Mouse (Mus musculus) kidney, adult 2 months (tissue): ENCODE measurements around the gene Adamts2.

Experiments used
- CTCF ChIP-seq: fragments of 200-500 bp; conservative IDR thresholded peaks from 2 replicates; pipeline ENCODE4 v1.5.1; 2011; ENCODE audit warnings: low read depth, mild to moderate bottlenecking, control low read depth, low read length, moderate library complexity, mixed read lengths; ENCODE audit not compliant: insufficient read depth, insufficient read length
- POLR2A ChIP-seq: fragments of 200-500 bp; IDR thresholded peaks from one replicate; pipeline ENCODE4 v1.6.1; 2011; ENCODE audit warnings: low read depth, low read length, control low read depth

DNA sequence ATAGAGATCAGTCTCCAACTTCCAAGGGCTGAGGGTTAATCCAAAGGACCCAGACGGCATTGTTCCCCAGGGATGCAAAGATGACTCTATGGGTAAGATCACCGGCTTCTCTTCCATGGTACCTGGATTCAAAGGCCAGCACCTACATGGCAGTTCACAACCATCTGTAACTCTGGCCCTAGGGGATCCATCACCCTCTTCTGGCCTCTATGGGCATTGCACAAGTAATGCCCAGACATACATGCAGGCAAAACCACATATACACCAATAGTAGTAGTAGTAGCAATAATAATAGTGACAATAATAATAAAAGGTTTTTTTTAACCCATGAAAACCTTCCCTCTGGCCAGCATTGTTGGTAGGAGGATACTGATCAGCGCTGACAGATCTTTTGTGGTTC lies 86.7 kb downstream of the Adamts2 start:
- TF ChIP-seq CTCF (peak; percentile 37; the same call in 1 of the 2 replicates), POLR2A (no peak)
